Mouse (Mus musculus) CH12.LX (cell line): ENCODE results near the gene 9330161L09Rik. TPM values are rescaled to one million over a fixed set of nuclear protein-coding genes. Genes with fewer than 3 reads are reported as not detected.

Source experiments
- DNase-seq: peaks from one replicate; pipeline ENCODE4 v3.0.0-alpha.2; 2013; ENCODE audit errors: extremely low read depth
- H3K27ac ChIP-seq: 2 replicates; pipeline ENCODE4 v1.5.1; 2012; ENCODE audit warnings: low read depth, mild to moderate bottlenecking, control low read depth, moderate library complexity; ENCODE audit not compliant: insufficient read depth
- H3K27me3 ChIP-seq: replicated peaks from 2 replicates; pipeline ENCODE3; 2012; ENCODE audit warnings: inconsistent platforms
- H3K36me3 ChIP-seq, 2 experiments: replicated peaks in 1 of 2; 2 replicates each; pipeline versions ENCODE3 to v1.6.1; 2012; ENCODE audit warnings: inconsistent platforms in 1 of 2, low read length in 1 of 2, mild to moderate bottlenecking in 1 of 2, mixed read lengths in 1 of 2, moderate library complexity in 1 of 2; ENCODE audit not compliant: control insufficient read depth in 1 of 2, insufficient read depth in 1 of 2
- H3K4me1 ChIP-seq, 2 experiments: 2 replicates each; pipeline ENCODE4 v1.6.1; 2012; ENCODE audit warnings: inconsistent platforms in 1 of 2, moderate library complexity in 1 of 2; ENCODE audit not compliant: insufficient read depth in 2 of 2, control insufficient read depth in 1 of 2
- H3K4me2 ChIP-seq: 2 replicates; pipeline ENCODE4 v1.6.1; 2012; ENCODE audit warnings: low read depth, mild to moderate bottlenecking, control low read depth; ENCODE audit not compliant: poor library complexity, insufficient read depth, severe bottlenecking
- H3K4me3 ChIP-seq, 3 experiments: fragments of 150-350 bp in 1 of 3; sonication (generic) in 1 of 3; replicated peaks in 1 of 3; 2 replicates each; pipeline versions ENCODE3 to v1.5.1; 2011 to 2012; ENCODE audit warnings: low read depth in 2 of 3, low read length in 2 of 3, mild to moderate bottlenecking in 2 of 3, moderate library complexity in 2 of 3, control low read depth in 1 of 3, improper control_type of control experiment in 1 of 3, inconsistent platforms in 1 of 3, mixed read lengths in 1 of 3; ENCODE audit not compliant: poor library complexity in 1 of 3
- H3K79me2 ChIP-seq: replicated peaks from 2 replicates; pipeline ENCODE4 v1.6.1; 2012; ENCODE audit warnings: mild to moderate bottlenecking, moderate library complexity; ENCODE audit not compliant: control insufficient read depth, poor library complexity, insufficient read depth, severe bottlenecking; ENCODE audit errors: extremely low read depth
- H3K9ac ChIP-seq: 2 replicates; pipeline ENCODE4 v1.6.1; 2012; ENCODE audit warnings: low read depth, mild to moderate bottlenecking, control low read depth, moderate library complexity; ENCODE audit not compliant: insufficient read depth
- H3K9me3 ChIP-seq: replicated peaks from 2 replicates; pipeline ENCODE3; 2012; ENCODE audit warnings: low read length, inconsistent platforms, mixed read lengths
- BHLHE40 ChIP-seq: IDR thresholded peaks from 2 replicates; pipeline ENCODE4 v1.6.1; 2011; ENCODE audit warnings: mild to moderate bottlenecking, low read depth, low read length, improper control_type of control experiment
- CHD1 ChIP-seq: IDR thresholded peaks from 2 replicates; pipeline ENCODE4 v1.6.1; 2012; ENCODE audit warnings: low read depth, low read length, improper control_type of control experiment, inconsistent platforms
- CHD2 ChIP-seq: IDR thresholded peaks from 2 replicates; pipeline ENCODE4 v1.6.1; 2011; ENCODE audit warnings: low read length, improper control_type of control experiment
- CTCF ChIP-seq, 2 experiments: IDR thresholded peaks in 1 of 2; conservative IDR thresholded peaks in 1 of 2; 2 replicates each; pipeline ENCODE4 v1.5.1; 2011 to 2012; ENCODE audit warnings: low read depth in 2 of 2, low read length in 2 of 2, improper control_type of control experiment in 1 of 2, inconsistent platforms in 1 of 2, mild to moderate bottlenecking in 1 of 2, moderate library complexity in 1 of 2
- EP300 ChIP-seq: IDR thresholded peaks from 2 replicates; pipeline ENCODE4 v1.6.1; 2011; ENCODE audit warnings: low read length, improper control_type of control experiment
- GABPA ChIP-seq: IDR thresholded peaks from 2 replicates; pipeline ENCODE4 v1.6.1; 2012; ENCODE audit warnings: low read depth, low read length, improper control_type of control experiment, inconsistent platforms; ENCODE audit not compliant: insufficient replicate concordance
- HCFC1 ChIP-seq: IDR thresholded peaks from 2 replicates; pipeline ENCODE4 v1.6.1; 2012; ENCODE audit warnings: low read depth, mild to moderate bottlenecking, inconsistent platforms, low read length, improper control_type of control experiment
- IRF4 ChIP-seq: IDR thresholded peaks from 2 replicates; pipeline ENCODE4 v1.6.1; 2014; ENCODE audit warnings: low read depth, mild to moderate bottlenecking, inconsistent platforms, low read length, improper control_type of control experiment
- JUND ChIP-seq: conservative IDR thresholded peaks from 2 replicates; pipeline ENCODE4 v1.6.1; 2011; ENCODE audit warnings: low read depth, low read length, improper control_type of control experiment
- KAT2A ChIP-seq: IDR thresholded peaks from 2 replicates; pipeline ENCODE4 v1.6.1; 2012; ENCODE audit warnings: low read length, improper control_type of control experiment, inconsistent platforms; ENCODE audit not compliant: insufficient replicate concordance
- MAX ChIP-seq: IDR thresholded peaks from 2 replicates; pipeline ENCODE4 v1.6.1; 2011; ENCODE audit warnings: low read length, improper control_type of control experiment
- MAZ ChIP-seq: IDR thresholded peaks from 2 replicates; pipeline ENCODE4 v1.6.1; 2012; ENCODE audit warnings: low read depth, mild to moderate bottlenecking, inconsistent platforms, low read length, improper control_type of control experiment, moderate library complexity
- MEF2A ChIP-seq: IDR thresholded peaks from 2 replicates; pipeline ENCODE4 v1.6.1; 2014; ENCODE audit warnings: low read depth, mild to moderate bottlenecking, inconsistent platforms, low read length, improper control_type of control experiment, borderline replicate concordance
- MXI1 ChIP-seq: IDR thresholded peaks from 2 replicates; pipeline ENCODE4 v1.6.1; 2011; ENCODE audit warnings: mild to moderate bottlenecking, low read depth, low read length, improper control_type of control experiment
- MYC ChIP-seq: IDR thresholded peaks from 2 replicates; pipeline ENCODE4 v1.6.1; 2011; ENCODE audit warnings: low read depth, mild to moderate bottlenecking, improper control_type of control experiment, low read length
- NELFE ChIP-seq: IDR thresholded peaks from 2 replicates; pipeline ENCODE4 v1.6.1; 2011; ENCODE audit warnings: low read depth, low read length, improper control_type of control experiment
- PAX5 ChIP-seq: IDR thresholded peaks from 2 replicates; pipeline ENCODE4 v1.6.1; 2012; ENCODE audit warnings: low read length, inconsistent platforms, mixed read lengths
- POLR2A ChIP-seq: IDR thresholded peaks from 2 replicates; pipeline ENCODE4 v1.6.1; 2011; ENCODE audit warnings: low read depth, mild to moderate bottlenecking, improper control_type of control experiment, low read length
- POLR2AphosphoS2 ChIP-seq: IDR thresholded peaks from 2 replicates; pipeline ENCODE4 v1.6.1; 2011; ENCODE audit warnings: low read depth, low read length, improper control_type of control experiment
- RAD21 ChIP-seq: IDR thresholded peaks from 2 replicates; pipeline ENCODE4 v1.6.1; 2011; ENCODE audit warnings: low read depth, mild to moderate bottlenecking, low read length, improper control_type of control experiment, moderate library complexity
- RCOR1 ChIP-seq: conservative IDR thresholded peaks from 2 replicates; pipeline ENCODE4 v1.6.1; 2012; ENCODE audit warnings: low read depth, mild to moderate bottlenecking, inconsistent platforms, low read length, improper control_type of control experiment
- SIN3A ChIP-seq: IDR thresholded peaks from 2 replicates; pipeline ENCODE4 v1.6.1; 2012; ENCODE audit warnings: low read length, improper control_type of control experiment, inconsistent platforms
- SMC3 ChIP-seq: IDR thresholded peaks from 2 replicates; pipeline ENCODE4 v1.6.1; 2011; ENCODE audit warnings: low read depth, low read length, improper control_type of control experiment
- TBP ChIP-seq: conservative IDR thresholded peaks from 2 replicates; pipeline ENCODE4 v1.6.1; 2011; ENCODE audit warnings: low read depth, low read length, improper control_type of control experiment
- TCF12 ChIP-seq: IDR thresholded peaks from 2 replicates; pipeline ENCODE4 v1.6.1; 2014; ENCODE audit warnings: low read depth, mild to moderate bottlenecking, inconsistent platforms, low read length, improper control_type of control experiment
- UBTF ChIP-seq: IDR thresholded peaks from 2 replicates; pipeline ENCODE4 v1.6.1; 2012; ENCODE audit warnings: low read depth, mild to moderate bottlenecking, inconsistent platforms, low read length, improper control_type of control experiment, moderate library complexity
- USF1 ChIP-seq: IDR thresholded peaks from 2 replicates; pipeline ENCODE4 v1.6.1; 2014; ENCODE audit warnings: low read depth, mild to moderate bottlenecking, inconsistent platforms, low read length, improper control_type of control experiment
- USF2 ChIP-seq: conservative IDR thresholded peaks from 2 replicates; pipeline ENCODE4 v1.6.1; 2011; ENCODE audit warnings: low read depth, low read length, improper control_type of control experiment
- ZC3H11A ChIP-seq: IDR thresholded peaks from 2 replicates; pipeline ENCODE4 v1.6.1; 2012; ENCODE audit warnings: low read depth, mild to moderate bottlenecking, inconsistent platforms, low read length, improper control_type of control experiment
- ZKSCAN1 ChIP-seq: IDR thresholded peaks from 2 replicates; pipeline ENCODE4 v1.6.1; 2012; ENCODE audit warnings: low read depth, inconsistent platforms, low read length, improper control_type of control experiment, borderline replicate concordance
- dilution Hi-C: fragments of 300-500 bp; cut with MboI; formaldehyde crosslinking; loops from 2 replicates; pipeline ENCODE4 v1.14.3; 2020; ENCODE audit warnings: low sequenced_read_pairs; ENCODE audit not compliant: extremely low pct_unique_long_range_greater_than_20kb, extremely low pct_ligation_motif_present
- in situ Hi-C: fragments of 300-500 bp; cut with MboI; formaldehyde crosslinking; loops from 3 replicates; pipeline ENCODE4 v1.14.3; 2019; ENCODE audit warnings: low sequenced_read_pairs, low pct_ligation_motif_present, low pct_unique_long_range_greater_than_20kb, mixed read lengths
- polyA plus RNA-seq: library from polyadenylated mRNA; unstranded; fragments of >175 nt; gene quantifications from 2 replicates; pipeline ENCODE4 v1.2.1, GENCODE M21; 2012; ENCODE audit warnings: low read depth; ENCODE audit not compliant: insufficient read length
- total RNA-seq, 2 experiments: library from RNA; depleted of rRNA; stranded (reverse); fragments of 300-350 nt in 1 of 2; fragments of >200 nt in 1 of 2; gene quantifications; 2 replicates each; pipeline ENCODE4 v1.2.3; 2012 to 2014

9330161L09Rik gene
- total and polyA plus RNA-seq, 3 experiments: 0.24 to 0.54 (median 0.34) TPM

GRCm38 (mm10) chr12:103434861-103435260 lies 27.2 kb upstream of the 9330161L09Rik start:
- no peaks in the 10 kb centered on the region; the same call in 1 of the 2 replicates for H3K79me2 ChIP-seq
- peak overlapping the region; percentile 99 for H3K9ac ChIP-seq
- H3K4me1 ChIP-seq: peaks cover 25 to 55% of the 10 kb centered on the region in 2 experiments
- no peak for TF ChIP-seq GABPA
- TF ChIP-seq ZC3H11A: no peak
- no peak for TF ChIP-seq USF2
- TF ChIP-seq MXI1: no peak
- TF ChIP-seq POLR2AphosphoS2: no peak
- TF ChIP-seq TBP: no peak
- no peak for TF ChIP-seq USF1
- TF ChIP-seq MAZ: no peak
- no peak for TF ChIP-seq BHLHE40
- no peak for TF ChIP-seq UBTF
- TF ChIP-seq IRF4: no peak
- TF ChIP-seq CHD1: no peak
- dilution Hi-C loops (no loop called here), in situ Hi-C loops (no loop called here)
- H3K27ac ChIP-seq: no peak overlapping the region
- no peaks in the 10 kb centered on the region for H3K27me3 ChIP-seq
- peak overlapping the region; percentile 61 to 73 (median 64) for H3K4me3 ChIP-seq
- DNase-seq: no peak
- no peaks in the 10 kb centered on the region for H3K9me3 ChIP-seq
- H3K36me3 ChIP-seq: peaks cover 27 to 45% of the 10 kb centered on the region in 2 experiments
- H3K4me2 ChIP-seq: peak overlapping the region; percentile 80

GRCm38 (mm10) chr12:103433986-103434731 lies 26.5 kb upstream of the 9330161L09Rik start, which contains the start of gene Ifi27:
Gene Ifi27 (plus strand): TSS chr12:103434211.
- Histone ChIP-seq H3K4me1 (peaks cover 25 to 48% of the 10 kb centered on the region in 2 experiments), H3K4me2 (peak within 1 kb of the TSS; percentile 80), H3K27me3 (no peaks in the 10 kb centered on the region), H3K9me3 (no peaks in the 10 kb centered on the region), H3K9ac (peak within 1 kb of the TSS; percentile 99), H3K36me3 (peaks cover 21 to 38% of the 10 kb centered on the region in 2 experiments), H3K4me3 (peak within 1 kb of the TSS; percentile 61 to 73 (median 64)), H3K27ac (peak within 1 kb of the TSS; percentile 54; the same call in 1 of the 2 replicates), H3K79me2 (no peaks in the 10 kb centered on the region; the same call in 1 of the 2 replicates)
- in situ Hi-C loops (no loop called here), dilution Hi-C loops (no loop called here)
- DNase-seq: peak; percentile 90
- TF ChIP-seq KAT2A (no peak), BHLHE40 (no peak; the same call in 1 of the 2 replicates), RCOR1 (no peak), HCFC1 (peak; percentile 80), CTCF (conservative IDR thresholded peaks at IDR 0.05 in 1 of 2, IDR thresholded peaks at IDR 0.05 in 1 of 2; ENCODE audit: low read depth in 2 of 2, low read length in 2 of 2) (no peak), SMC3 (no peak), IRF4 (peak; percentile 92), MAZ (no peak), ZC3H11A (no peak), POLR2A (peak; percentile 57; the same call in 1 of the 2 replicates), RAD21 (no peak), SIN3A (peak; percentile 92), MYC (no peak), EP300 (peak; percentile 46; the same call in 1 of the 2 replicates), PAX5 (no peak), POLR2AphosphoS2 (no peak), NELFE (peak; percentile 64), JUND (0 out of 2 replicates have a peak, but pooled peaks have one; percentile 23), TBP (peak; percentile 90), MEF2A (peak; percentile 62; the same call in 1 of the 2 replicates), MXI1 (no peak; the same call in 1 of the 2 replicates), TCF12 (peak; percentile 70; the same call in 1 of the 2 replicates), CHD2 (no peak), CHD1 (no peak), MAX (peak; percentile 90), ZKSCAN1 (no peak)
